Mouse (Mus musculus) kidney, adult 8-10 months (tissue): ENCODE measurements around the gene Tsc22d3.

Experiments
- DNase-seq, 2 experiments: peaks; one replicate each; pipeline ENCODE4 v3.0.0; 2022

The Tsc22d3 gene

DNA sequence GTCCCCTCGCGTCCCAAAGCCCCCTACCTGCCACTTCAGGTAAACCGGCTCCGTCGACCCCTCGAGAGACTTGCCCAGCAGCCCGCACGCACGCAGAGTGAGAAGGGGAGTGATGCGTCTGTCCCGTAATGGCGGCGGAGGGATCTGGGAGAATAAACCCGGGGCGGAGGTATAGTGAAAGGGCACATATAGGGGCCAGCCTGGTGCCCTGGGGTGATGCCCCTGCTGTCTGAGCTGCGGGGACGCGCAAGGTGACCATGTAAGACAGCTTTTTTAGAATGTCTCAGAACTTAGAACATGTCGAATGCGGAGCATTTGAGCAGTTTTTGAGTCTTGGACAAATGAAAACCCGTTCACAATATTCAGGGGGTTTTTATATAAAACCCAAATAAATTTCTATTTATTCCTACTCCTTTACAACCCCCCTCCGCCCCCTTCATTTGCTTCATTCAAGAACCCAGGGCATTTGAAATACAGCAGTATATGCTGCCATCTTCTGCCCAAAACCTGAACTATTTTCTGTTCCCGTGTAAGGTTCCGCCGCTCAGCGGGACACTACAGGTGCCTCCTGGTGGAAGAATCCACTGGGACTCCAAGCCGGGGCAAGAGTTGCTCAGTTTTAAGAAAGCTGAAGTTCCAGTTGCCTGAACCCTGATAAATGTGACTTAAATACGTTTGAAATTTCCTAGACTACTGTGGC lies at the start of gene Tsc22d3:
Gene Tsc22d3, minus strand, starts transcription at position 250 of the 700 bp plus-strand sequence.
- peak; percentile 70 to 76 for DNase-seq

- no peak for DNase-seq
These were observed 39.1 kb upstream of the Tsc22d3 start for GRCm38 (mm10) chrX:140639592-140639991.

DNA sequence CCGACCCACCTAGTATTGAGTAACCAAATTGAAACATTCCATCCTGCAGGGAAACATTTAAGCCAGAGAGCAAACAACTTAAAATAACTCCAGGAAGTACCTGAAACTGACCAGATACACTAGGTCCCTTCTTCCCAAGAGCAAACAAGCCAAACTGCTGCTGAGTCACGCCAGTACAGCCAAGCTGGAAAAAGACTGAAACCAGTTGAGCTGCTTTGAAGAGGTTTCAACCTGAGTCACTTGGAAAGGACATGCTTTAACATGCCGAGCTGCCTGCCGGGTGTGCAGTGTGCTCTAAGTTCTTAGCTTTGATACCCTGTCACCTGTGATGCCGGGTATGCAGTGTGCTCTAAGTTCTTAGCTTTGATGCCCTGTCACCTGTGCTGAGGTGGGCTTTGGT lies 37.6 kb upstream of the Tsc22d3 start:
- DNase-seq = no peak

DNA sequence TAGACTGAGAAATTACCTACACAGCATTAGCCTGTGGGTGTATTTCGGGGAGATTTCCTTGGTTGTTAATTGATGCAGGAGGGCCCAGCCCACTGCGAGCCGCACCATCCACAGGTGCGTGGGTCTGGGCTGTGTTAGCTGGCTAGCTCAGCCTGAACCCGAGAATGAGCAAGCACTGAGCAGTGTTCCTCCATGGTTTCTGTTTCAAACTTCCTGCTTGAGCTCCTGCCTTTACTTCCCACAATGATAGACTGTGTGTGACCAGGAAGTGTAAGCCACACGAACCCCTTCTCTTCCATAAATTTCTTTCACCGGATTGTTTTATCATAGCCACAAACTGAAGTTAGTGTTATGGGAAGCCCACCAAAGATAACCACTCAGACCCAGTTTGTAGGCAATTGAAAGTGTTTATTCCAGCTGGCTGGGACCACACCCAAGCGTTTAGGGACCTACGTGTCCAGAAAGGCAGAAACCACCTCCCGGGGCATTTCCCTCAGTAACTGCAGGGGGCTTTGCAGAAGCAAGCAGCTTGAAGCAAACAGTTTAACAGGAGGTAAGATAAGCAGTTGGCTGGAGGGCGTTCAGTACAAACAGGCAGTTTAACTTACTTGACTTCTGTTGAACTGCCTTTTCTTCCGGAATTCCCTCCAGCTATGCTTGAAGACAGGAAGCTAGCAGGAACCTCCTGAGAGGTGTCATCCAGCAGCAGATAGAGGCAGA lies 24.6 kb upstream of the Tsc22d3 start:
- DNase-seq = no peak

- DNase-seq = no peak
These were observed 9.5 kb upstream of the Tsc22d3 start for GRCm38 (mm10) chrX:140609938-140610337.

- no peak for DNase-seq
These were observed 1.4 kb upstream of the Tsc22d3 start for GRCm38 (mm10) chrX:140601884-140602283.

DNA sequence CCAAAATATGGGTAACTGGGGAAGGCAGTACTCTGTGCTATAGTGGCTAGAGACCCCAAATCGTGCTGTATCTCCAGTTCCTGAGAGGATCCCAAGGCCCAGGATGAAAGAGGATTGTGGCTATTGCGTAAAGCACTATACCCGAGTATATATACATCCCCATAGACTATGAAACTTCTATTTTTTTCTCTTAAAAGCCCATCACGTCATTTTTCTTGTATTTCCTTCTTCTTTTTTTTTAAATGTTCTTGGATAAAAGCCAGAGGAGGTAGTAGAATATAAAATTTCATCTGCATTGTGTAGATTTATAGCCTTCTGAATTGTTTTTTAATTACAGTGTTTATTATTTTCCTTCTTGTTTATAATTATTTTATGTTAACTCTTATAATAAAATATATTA lies 852 bp upstream of the Tsc22d3 start:
- no peak for DNase-seq

DNA sequence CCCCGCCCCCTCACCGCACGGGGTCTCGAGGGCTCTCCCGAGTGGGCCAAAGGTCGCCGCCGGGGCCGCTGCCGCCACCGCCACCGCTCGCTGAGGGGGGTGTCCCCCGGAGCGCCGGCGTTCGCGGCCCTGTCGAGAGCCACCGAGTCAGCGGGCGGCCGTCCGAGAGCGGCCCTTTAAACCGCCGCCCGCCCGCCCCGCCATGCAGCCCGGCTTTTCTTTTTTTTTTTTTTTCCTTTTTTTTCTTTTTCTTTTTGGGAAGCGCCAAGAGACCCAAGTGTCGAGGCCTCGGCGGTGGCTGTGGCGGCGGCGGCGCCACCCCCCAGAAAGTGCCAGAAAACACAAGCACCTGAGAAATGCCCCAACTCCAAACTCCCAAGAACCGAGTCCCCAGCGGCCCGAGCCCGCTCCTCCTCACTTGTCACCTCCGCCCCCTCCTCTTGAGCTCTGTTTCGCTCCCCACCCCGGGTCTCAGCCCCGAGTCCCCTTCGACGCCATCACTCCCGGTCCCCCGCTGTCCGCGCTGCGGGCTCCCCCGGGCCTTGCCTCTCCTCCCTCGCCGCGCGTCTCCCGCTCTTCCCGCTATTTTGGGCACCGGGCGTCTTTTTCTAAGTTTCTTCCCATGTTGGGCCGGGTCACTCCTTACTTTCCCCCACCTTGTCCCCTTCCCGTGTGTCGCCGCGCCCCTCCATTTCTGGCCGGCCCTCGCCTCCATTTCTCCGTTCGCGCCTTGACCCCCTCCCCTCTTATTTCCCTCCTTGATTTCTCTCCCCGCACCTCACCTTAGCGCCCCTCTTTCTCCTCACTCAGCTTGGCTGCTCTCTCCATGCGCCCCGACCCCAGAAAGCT lies 674 bp downstream of the Tsc22d3 start:
- DNase-seq = no peak

DNA sequence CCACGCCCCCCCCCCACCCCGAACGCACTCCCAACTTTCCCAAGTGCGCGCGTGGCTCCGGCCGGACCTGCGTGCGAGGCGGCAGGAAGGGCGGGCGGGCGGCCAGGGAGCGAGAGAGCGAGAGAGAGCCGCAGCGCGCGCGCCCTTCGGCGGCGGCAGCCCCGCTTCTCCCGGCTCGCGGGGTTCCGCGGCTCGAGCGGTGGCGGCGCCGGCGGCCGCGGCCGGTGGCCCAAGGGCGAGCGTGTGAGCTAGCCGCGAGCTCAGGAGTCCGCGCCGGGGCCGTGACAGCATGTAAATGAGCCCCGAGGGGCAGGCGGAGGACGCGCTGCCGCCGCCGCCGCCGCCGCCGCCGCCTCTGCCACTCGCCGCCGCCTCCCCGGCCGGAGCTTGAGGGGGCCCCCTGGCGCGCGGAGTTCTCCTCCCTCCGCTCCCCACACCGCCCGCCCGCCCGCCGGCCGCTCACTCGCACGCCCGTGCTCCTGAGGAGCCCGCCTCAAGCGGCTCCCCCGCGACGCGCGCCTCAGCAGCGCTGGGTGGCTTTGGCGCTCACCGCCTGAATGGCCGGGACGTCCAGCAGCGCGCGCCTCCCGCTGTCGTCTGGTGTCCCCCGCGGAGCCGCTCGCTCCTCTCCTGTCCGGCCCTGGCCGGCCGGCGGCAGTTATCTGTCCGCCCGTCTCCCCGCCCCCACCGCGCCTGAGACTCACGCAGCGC lies 1.5 kb downstream of the Tsc22d3 start:
- DNase-seq = peak; percentile 50

GRCm38 (mm10) chrX:140598194-140598849 lies 2.1 kb downstream of the Tsc22d3 start:
- DNase-seq = peak; percentile 13 to 18

- DNase-seq = peak; percentile 18 to 51
These were observed 9.3 kb downstream of the Tsc22d3 start for GRCm38 (mm10) chrX:140591176-140591575.

DNA sequence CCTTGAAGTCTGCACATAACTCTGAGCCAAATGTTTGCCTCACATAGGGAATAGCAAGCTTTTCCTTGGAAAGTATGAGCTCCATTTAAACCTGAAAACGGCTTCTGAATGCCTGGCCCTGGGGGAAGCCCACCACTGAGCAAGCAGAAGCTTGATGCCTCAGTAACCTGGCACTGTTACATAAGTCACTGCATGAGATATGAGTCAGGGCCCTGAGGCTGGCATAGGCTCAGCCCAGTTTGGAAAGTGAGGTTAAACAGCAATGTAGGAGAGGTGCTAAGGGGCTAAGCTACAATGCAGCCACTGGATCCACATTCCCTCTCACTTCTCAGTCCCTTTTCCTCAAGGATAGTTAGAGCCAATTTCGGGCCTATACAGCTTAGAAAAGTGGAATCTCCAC lies 10.3 kb downstream of the Tsc22d3 start:
- no peak for DNase-seq

DNA sequence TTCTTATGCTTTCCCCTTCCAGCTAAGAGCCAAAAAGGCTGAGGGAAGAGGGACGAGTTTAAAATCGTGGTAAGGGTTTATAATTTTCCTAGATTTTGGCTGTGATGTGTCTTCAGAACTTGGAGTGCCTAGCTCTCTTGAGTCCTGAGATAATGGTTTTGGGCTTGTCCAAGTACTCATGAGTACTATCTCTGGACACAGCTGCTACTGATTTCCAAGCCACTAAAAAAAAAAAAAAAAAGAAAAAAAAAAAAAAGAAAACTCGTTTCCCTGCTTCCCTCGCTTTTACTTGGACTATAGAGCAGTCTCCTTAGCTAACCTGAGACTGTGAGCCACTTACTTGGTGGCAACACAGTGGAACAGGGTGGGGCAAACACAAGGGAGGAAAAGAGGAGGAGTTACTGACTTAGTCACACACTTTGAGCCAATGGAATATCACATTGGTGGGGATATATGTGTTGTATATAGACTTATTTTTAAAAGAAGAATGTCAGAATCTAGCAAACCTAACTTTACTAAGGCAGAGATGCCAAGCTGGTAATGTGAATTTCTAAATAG lies 11.2 kb downstream of the Tsc22d3 start:
- DNase-seq = no peak

DNA sequence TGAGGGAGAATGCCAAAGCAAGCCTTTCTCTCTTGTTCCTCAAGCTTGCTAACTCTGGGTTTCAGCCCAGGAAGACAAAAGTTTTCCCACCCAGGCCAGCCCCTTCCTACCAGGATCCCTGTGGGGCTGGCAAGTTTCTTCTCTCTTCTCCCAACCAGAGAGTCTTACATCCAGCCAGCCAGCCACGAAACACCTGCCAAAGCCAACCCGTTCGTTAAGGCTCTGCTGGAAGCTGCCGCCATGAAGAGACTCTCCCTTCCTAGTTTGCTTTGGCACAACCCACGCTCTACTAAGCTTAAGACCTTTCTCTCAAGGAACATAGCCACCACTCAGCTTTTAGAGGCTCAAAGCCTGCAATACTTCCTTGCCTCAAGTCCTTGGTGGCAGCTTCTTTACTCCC lies 11.9 kb downstream of the Tsc22d3 start:
- no peak for DNase-seq

- no peak for DNase-seq
These were observed 20.0 kb downstream of the Tsc22d3 start for GRCm38 (mm10) chrX:140580416-140580815.

- DNase-seq = no peak
These were observed 24.8 kb downstream of the Tsc22d3 start for GRCm38 (mm10) chrX:140575636-140576035.

DNA sequence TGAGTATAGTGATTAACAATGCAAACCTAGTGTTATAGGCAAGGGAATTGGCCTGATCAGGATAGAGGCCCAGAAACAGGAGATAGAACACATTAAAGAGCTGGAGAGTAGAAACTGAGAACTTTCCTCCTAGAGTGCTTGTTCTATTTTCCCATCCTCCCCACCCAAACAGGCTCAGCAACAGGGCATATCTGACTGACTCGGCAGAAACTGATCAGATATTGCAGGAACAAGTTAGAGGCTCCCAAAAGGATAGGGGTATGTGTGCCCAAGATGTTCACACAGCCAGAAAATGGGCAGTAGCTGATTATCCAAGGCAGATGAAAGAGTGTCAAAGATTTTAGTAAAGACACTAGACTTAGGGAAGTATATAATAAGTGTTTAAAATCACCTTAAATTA lies 25.3 kb downstream of the Tsc22d3 start:
- DNase-seq = no peak

GRCm38 (mm10) chrX:140572702-140573338 lies 27.6 kb downstream of the Tsc22d3 start:
- no peak for DNase-seq

- DNase-seq = no peak
These were observed 30.9 kb downstream of the Tsc22d3 start for GRCm38 (mm10) chrX:140569595-140569994.

DNA sequence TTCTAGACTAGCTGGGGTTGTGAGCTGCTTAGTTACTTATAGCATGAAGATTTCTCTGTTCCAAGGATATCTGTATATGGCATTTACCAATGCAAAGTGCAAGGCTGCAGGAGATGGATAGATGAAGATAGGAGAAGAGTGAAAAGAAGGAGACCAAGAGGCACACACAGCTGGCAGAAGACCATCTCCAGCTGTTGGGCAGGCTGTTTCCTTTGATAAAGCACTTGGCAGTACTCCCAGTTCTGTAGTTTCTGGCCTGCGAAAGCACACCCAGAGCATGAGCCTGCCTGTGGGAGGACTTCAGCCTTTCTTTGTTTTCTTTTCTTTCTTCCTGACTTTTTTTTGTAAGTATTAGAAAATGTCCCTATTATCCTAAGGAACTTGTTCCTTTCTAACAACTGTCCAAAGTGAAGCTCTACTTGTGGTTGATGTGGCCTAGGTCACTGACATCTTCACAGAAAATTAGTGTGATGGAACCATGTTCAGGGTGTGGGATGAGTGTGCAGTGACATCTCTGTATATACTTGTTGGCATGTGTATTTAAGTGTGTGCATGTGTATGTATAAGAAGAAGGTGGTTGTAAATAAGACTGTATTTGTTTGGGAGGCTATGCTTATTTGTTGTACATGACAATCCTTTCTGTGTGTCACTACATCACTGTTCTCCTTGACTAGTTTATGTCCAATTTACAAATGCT lies 32.6 kb downstream of the Tsc22d3 start:
- DNase-seq = peak in 1 of 2 experiments; percentile 26

GRCm38 (mm10) chrX:140565759-140566158 lies 34.7 kb downstream of the Tsc22d3 start:
- DNase-seq = no peak
